Mouse (Mus musculus): ENCODE measurements at regions not wholly inside any gene's neighbourhood (a gene's known extent, or its start where the extent isn't known, plus 50 kb on each side); places are given as distances from the start of the nearest gene placed in this dataset.
A peak's percentile ranks its signal among the peaks of the same experiment; 100 is the strongest.

DNA sequence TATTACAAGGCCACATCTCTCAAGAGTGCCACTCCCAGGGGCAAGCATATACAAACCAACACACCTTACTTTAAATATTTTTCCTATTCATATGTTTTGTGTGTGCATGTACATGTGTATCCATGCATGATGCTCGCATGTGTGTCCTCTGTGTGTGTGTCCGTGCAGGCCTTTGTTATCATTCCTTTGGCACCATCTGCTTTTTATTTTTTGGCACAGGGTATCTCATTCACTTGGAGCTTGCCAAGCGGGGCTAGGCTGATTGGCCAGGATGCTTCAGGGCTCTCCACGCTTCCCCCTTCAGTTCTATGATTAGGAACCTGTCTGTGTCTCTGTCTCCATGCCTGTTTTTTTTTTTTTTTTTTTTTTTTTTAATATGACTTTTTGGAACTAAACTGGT, 82.6 kb downstream of the Slc30a10 start:
- Histone ChIP-seq H3K4me1 (ENCODE audit: control insufficient read depth in 2 of 2, insufficient read depth in 2 of 2, low read length in 2 of 2, poor library complexity in 1 of 2) (peaks cover 3 to 10% of the 10 kb centered on the region in 2 experiments; a peak in 3 of 4 replicates), H3K9ac (ENCODE audit: insufficient read depth, low read depth, low read length, poor library complexity, severe bottlenecking) (no peak overlapping the region), H3K36me3 (ENCODE audit: control insufficient read depth, insufficient read depth, low read length, poor library complexity, severe bottlenecking) (no peaks in the 10 kb centered on the region), H3K9me3 (ENCODE audit: control insufficient read depth, insufficient read depth, low read depth, low read length) (no peaks in the 10 kb centered on the region), H3K27ac (ENCODE audit: insufficient read depth, low read depth, low read length, poor library complexity, severe bottlenecking) (no peak overlapping the region), H3K4me3 (ENCODE audit: insufficient read depth in 1 of 2, low read depth in 1 of 2, low read length in 2 of 2, poor library complexity in 1 of 2, severe bottlenecking in 1 of 2) (no peak overlapping the region)
- no peak for DNase-seq (ENCODE audit: low read depth, low spot score)
- in situ Hi-C loops (cut with MboI; ENCODE audit: low sequenced_read_pairs in 2 of 2, unreplicated experiment in 2 of 2) = loop anchor here in 1 of 2 experiments (25.0 kb wide), 1 partner anchor 1175 kb away; the partner anchor contains the start of gene Tgfb2
- TF ChIP-seq HCFC1 (IDR thresholded peaks at IDR 0.05; ENCODE audit: borderline replicate concordance, insufficient read depth, low read length) = no peak
- no peak for TF ChIP-seq ZNF384 (IDR thresholded peaks at IDR 0.05; ENCODE audit: low read depth, low read length)
- TF ChIP-seq MAFK (IDR thresholded peaks at IDR 0.05; ENCODE audit: insufficient read depth, low read depth, low read length) = no peak
- TF ChIP-seq ZC3H11A (IDR thresholded peaks at IDR 0.05; ENCODE audit: borderline replicate concordance, low read depth, low read length) = no peak
- no peak for TF ChIP-seq CHD2 (IDR thresholded peaks at IDR 0.05; ENCODE audit: low read depth, low read length)

DNA sequence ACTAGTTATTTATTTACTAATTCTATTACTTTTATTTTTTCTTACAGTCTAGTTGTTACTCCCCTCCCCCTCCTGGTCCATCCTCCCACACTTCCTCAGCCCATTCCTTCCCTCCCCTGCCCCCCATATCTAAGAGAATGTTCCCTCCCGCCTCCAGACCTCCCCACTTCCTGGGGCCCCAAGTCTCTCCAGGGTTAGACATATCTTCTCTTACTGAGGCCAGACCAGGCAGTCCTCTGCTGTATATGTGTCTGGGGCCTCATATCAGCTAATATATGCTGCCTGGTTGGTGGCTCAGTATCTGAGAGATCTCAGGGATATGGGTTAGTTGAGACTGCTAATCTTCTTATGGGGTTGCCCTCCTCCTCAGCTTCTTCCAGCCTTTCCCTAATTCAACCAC, 84.8 kb downstream of the Slc30a10 start:
- H3K9ac ChIP-seq (ENCODE audit: insufficient read depth, low read depth, low read length, poor library complexity, severe bottlenecking) = no peak overlapping the region
- in situ Hi-C loops (cut with MboI; ENCODE audit: low sequenced_read_pairs in 2 of 2, unreplicated experiment in 2 of 2) = loop anchor here in 1 of 2 experiments (25.0 kb wide), 1 partner anchor 1173 kb away; the partner anchor contains the start of gene Tgfb2
- no peak overlapping the region for H3K4me3 ChIP-seq (ENCODE audit: insufficient read depth in 1 of 2, low read depth in 1 of 2, low read length in 2 of 2, poor library complexity in 1 of 2, severe bottlenecking in 1 of 2)
- no peak for TF ChIP-seq ZNF384 (IDR thresholded peaks at IDR 0.05; ENCODE audit: low read depth, low read length)
- TF ChIP-seq MAFK (IDR thresholded peaks at IDR 0.05; ENCODE audit: insufficient read depth, low read depth, low read length) = no peak
- no peak for TF ChIP-seq ZC3H11A (IDR thresholded peaks at IDR 0.05; ENCODE audit: borderline replicate concordance, low read depth, low read length)
- no peak for TF ChIP-seq CHD2 (IDR thresholded peaks at IDR 0.05; ENCODE audit: low read depth, low read length)
- no peak for TF ChIP-seq HCFC1 (IDR thresholded peaks at IDR 0.05; ENCODE audit: borderline replicate concordance, insufficient read depth, low read length)
- H3K4me1 ChIP-seq (ENCODE audit: control insufficient read depth in 2 of 2, insufficient read depth in 2 of 2, low read length in 2 of 2, poor library complexity in 1 of 2) = no peaks in the 10 kb centered on the region
- no peaks in the 10 kb centered on the region for H3K9me3 ChIP-seq (ENCODE audit: control insufficient read depth, insufficient read depth, low read depth, low read length)
- H3K36me3 ChIP-seq (ENCODE audit: control insufficient read depth, insufficient read depth, low read length, poor library complexity, severe bottlenecking) = no peaks in the 10 kb centered on the region
- no peak for DNase-seq (ENCODE audit: low read depth, low spot score)
- no peak overlapping the region for H3K27ac ChIP-seq (ENCODE audit: insufficient read depth, low read depth, low read length, poor library complexity, severe bottlenecking)

- peak; percentile 29 for DNase-seq (ENCODE audit: low read depth, low spot score)
- Histone ChIP-seq H3K27ac (ENCODE audit: insufficient read depth, low read depth, low read length, poor library complexity, severe bottlenecking) (no peak overlapping the region), H3K36me3 (ENCODE audit: control insufficient read depth, insufficient read depth, low read length, poor library complexity, severe bottlenecking) (no peaks in the 10 kb centered on the region), H3K4me3 (ENCODE audit: insufficient read depth in 1 of 2, low read depth in 1 of 2, low read length in 2 of 2, poor library complexity in 1 of 2, severe bottlenecking in 1 of 2) (no peak overlapping the region), H3K9ac (ENCODE audit: insufficient read depth, low read depth, low read length, poor library complexity, severe bottlenecking) (no peak overlapping the region), H3K4me1 (ENCODE audit: control insufficient read depth in 2 of 2, insufficient read depth in 2 of 2, low read length in 2 of 2, poor library complexity in 1 of 2) (peaks cover 0 to 2% of the 10 kb centered on the region in 2 experiments; a peak in 1 of 4 replicates), H3K9me3 (ENCODE audit: control insufficient read depth, insufficient read depth, low read depth, low read length) (no peaks in the 10 kb centered on the region)
- in situ Hi-C loops (cut with MboI; ENCODE audit: low sequenced_read_pairs in 2 of 2, unreplicated experiment in 2 of 2) = loop anchor here in 1 of 2 experiments (25.0 kb wide), 1 partner anchor 1166 kb away; the partner anchor contains the start of gene Tgfb2
- TF ChIP-seq MAFK (IDR thresholded peaks at IDR 0.05; ENCODE audit: insufficient read depth, low read depth, low read length) (0 out of 2 replicates have a peak, but pooled peaks have one; percentile 24), ZNF384 (IDR thresholded peaks at IDR 0.05; ENCODE audit: low read depth, low read length) (0 out of 2 replicates have a peak, but pooled peaks have one; percentile 38), HCFC1 (IDR thresholded peaks at IDR 0.05; ENCODE audit: borderline replicate concordance, insufficient read depth, low read length) (no peak), ZC3H11A (IDR thresholded peaks at IDR 0.05; ENCODE audit: borderline replicate concordance, low read depth, low read length) (peak; percentile 42; the same call in 1 of the 2 replicates)
Observed at GRCm38 (mm10) chr1:185546346-185546745, 91.7 kb downstream of the Slc30a10 start.

GRCm38 (mm10) chr1:185572761-185573530, 118.3 kb downstream of the Slc30a10 start:
- TF ChIP-seq ZNF384 (IDR thresholded peaks at IDR 0.05; ENCODE audit: low read depth, low read length) (no peak), HCFC1 (IDR thresholded peaks at IDR 0.05; ENCODE audit: borderline replicate concordance, insufficient read depth, low read length) (no peak), CHD2 (IDR thresholded peaks at IDR 0.05; ENCODE audit: low read depth, low read length) (no peak), ZC3H11A (IDR thresholded peaks at IDR 0.05; ENCODE audit: borderline replicate concordance, low read depth, low read length) (no peak)
- no peak for DNase-seq (ENCODE audit: low read depth, low spot score)
- in situ Hi-C loops (cut with MboI; ENCODE audit: low sequenced_read_pairs in 2 of 2, unreplicated experiment in 2 of 2) = no loop called here
- Histone ChIP-seq H3K4me3 (ENCODE audit: insufficient read depth in 1 of 2, low read depth in 1 of 2, low read length in 2 of 2, poor library complexity in 1 of 2, severe bottlenecking in 1 of 2) (no peak overlapping the region), H3K36me3 (ENCODE audit: control insufficient read depth, insufficient read depth, low read length, poor library complexity, severe bottlenecking) (no peaks in the 10 kb centered on the region), H3K9ac (ENCODE audit: insufficient read depth, low read depth, low read length, poor library complexity, severe bottlenecking) (no peak overlapping the region), H3K9me3 (ENCODE audit: control insufficient read depth, insufficient read depth, low read depth, low read length) (no peaks in the 10 kb centered on the region), H3K27ac (ENCODE audit: insufficient read depth, low read depth, low read length, poor library complexity, severe bottlenecking) (no peak overlapping the region), H3K4me1 (ENCODE audit: control insufficient read depth in 2 of 2, insufficient read depth in 2 of 2, low read length in 2 of 2, poor library complexity in 1 of 2) (no peaks in the 10 kb centered on the region)
